Mouse (Mus musculus) kidney, adult 2 months (tissue): ENCODE measurements around the gene Armc7. TPM values are rescaled to one million over a fixed set of nuclear protein-coding genes. Genes with fewer than 3 reads are reported as not detected.

ENCODE experiments used
- DNase-seq: peaks from one replicate; pipeline ENCODE4 v3.0.0; 2021
- H3K27ac ChIP-seq: fragments of 200-500 bp; 2 replicates; pipeline ENCODE4 v1.5.1; 2012; ENCODE audit warnings: low read depth, low read length, control low read depth, inconsistent platforms; ENCODE audit not compliant: insufficient read depth
- H3K27me3 ChIP-seq: fragments of 200-500 bp; replicated peaks from 2 replicates; pipeline ENCODE4 v1.6.1; 2012; ENCODE audit warnings: mild to moderate bottlenecking, moderate library complexity, low read length, inconsistent platforms; ENCODE audit not compliant: control insufficient read depth, insufficient read depth
- H3K36me3 ChIP-seq: fragments of 200-500 bp; 2 replicates; pipeline ENCODE4 v1.6.1; 2012; ENCODE audit warnings: mild to moderate bottlenecking, moderate library complexity, low read length, inconsistent platforms; ENCODE audit not compliant: control insufficient read depth, insufficient read depth
- H3K4me1 ChIP-seq: fragments of 200-500 bp; 2 replicates; pipeline ENCODE4 v1.6.1; 2011; ENCODE audit warnings: low read length; ENCODE audit not compliant: control insufficient read depth, insufficient read depth
- H3K4me3 ChIP-seq: fragments of 200-500 bp; 2 replicates; pipeline ENCODE4 v1.5.1; 2011; ENCODE audit warnings: mild to moderate bottlenecking, low read depth, low read length, control low read depth; ENCODE audit not compliant: insufficient read depth
- CTCF ChIP-seq: fragments of 200-500 bp; conservative IDR thresholded peaks from 2 replicates; pipeline ENCODE4 v1.5.1; 2011; ENCODE audit warnings: low read depth, mild to moderate bottlenecking, control low read depth, low read length, moderate library complexity, mixed read lengths; ENCODE audit not compliant: insufficient read depth, insufficient read length
- POLR2A ChIP-seq: fragments of 200-500 bp; IDR thresholded peaks from one replicate; pipeline ENCODE4 v1.6.1; 2011; ENCODE audit warnings: low read depth, low read length, control low read depth
- WGBS: fragments of 180-500 bp; shearing (Covaris S2); methylation state at CpG from one replicate; pipeline ENCODE4 v1.1.7; 2018; 5-methylcytosine and 5-hydroxymethylcytosine counted together
- polyA plus RNA-seq: library from polyadenylated mRNA; depleted of rRNA; stranded (reverse); fragments of >200 nt; gene quantifications from 2 replicates; pipeline ENCODE4 v1.2.3, GENCODE M21; 2012

Armc7 gene
- polyA plus RNA-seq, 1 experiment, result 7.3 TPM

GRCm38 (mm10) chr11:115510507-115510888, 35.0 kb downstream of the Armc7 start:
- Histone ChIP-seq H3K4me1 (peaks cover 3% of the 10 kb centered on the region), H3K4me3 (no peak overlapping the region), H3K27me3 (no peaks in the 10 kb centered on the region), H3K27ac (no peak overlapping the region), H3K36me3 (no peaks in the 10 kb centered on the region)
- no peak for DNase-seq
- WGBS, result 90% methylated on average over 5 of the region's 5 CpGs
- TF ChIP-seq POLR2A (no peak), CTCF (no peak)

GRCm38 (mm10) chr11:115511121-115511520, 35.7 kb downstream of the Armc7 start:
- 100% methylated on average over 2 of the region's 2 CpGs for WGBS
- no peaks in the 10 kb centered on the region for H3K36me3 ChIP-seq
- no peak overlapping the region for H3K27ac ChIP-seq
- H3K4me1 ChIP-seq, result peaks cover 3% of the 10 kb centered on the region
- DNase-seq, result no peak
- TF ChIP-seq CTCF (no peak), POLR2A (no peak)
- no peaks in the 10 kb centered on the region for H3K27me3 ChIP-seq
- no peak overlapping the region for H3K4me3 ChIP-seq

GRCm38 (mm10) chr11:115512004-115512403, 36.5 kb downstream of the Armc7 start:
- no peaks in the 10 kb centered on the region for H3K27me3 ChIP-seq
- H3K4me3 ChIP-seq, result no peak overlapping the region
- H3K27ac ChIP-seq, result no peak overlapping the region
- TF ChIP-seq POLR2A, result no peak
- no peak for TF ChIP-seq CTCF
- H3K4me1 ChIP-seq, result peaks cover 3% of the 10 kb centered on the region
- 46% methylated on average over 3 of the region's 3 CpGs for WGBS
- no peaks in the 10 kb centered on the region for H3K36me3 ChIP-seq
- no peak for DNase-seq

GRCm38 (mm10) chr11:115512407-115513183, 37.1 kb downstream of the Armc7 start:
- TF ChIP-seq CTCF (no peak), POLR2A (no peak)
- WGBS, result 30% methylated on average over 8 of the region's 8 CpGs
- peak; percentile 24 for DNase-seq

GRCm38 (mm10) chr11:115513271-115514237, 38.1 kb downstream of the Armc7 start:
- Histone ChIP-seq H3K27ac (0 out of 2 replicates have a peak overlapping the region, but pooled peaks have one; percentile 24), H3K36me3 (no peaks in the 10 kb centered on the region), H3K4me1 (peaks cover 3% of the 10 kb centered on the region), H3K27me3 (no peaks in the 10 kb centered on the region), H3K4me3 (peak overlapping the region; percentile 84)
- under 1% methylated on average over 57 of the region's 57 CpGs for WGBS
- peak; percentile 42 for DNase-seq
- TF ChIP-seq POLR2A, result no peak

More at GRCm38 (mm10) chr11:115512407-115513183, 37.1 kb downstream of the Armc7 start:
- Histone ChIP-seq H3K4me3 (peak overlapping the region; percentile 84), H3K27ac (no peak overlapping the region), H3K27me3 (no peaks in the 10 kb centered on the region), H3K4me1 (peaks cover 3% of the 10 kb centered on the region), H3K36me3 (no peaks in the 10 kb centered on the region)

GRCm38 (mm10) chr11:115514238-115514663, 38.8 kb downstream of the Armc7 start, which contains the start of gene Jpt1:
Jpt1 (minus strand) TSS chr11:115514387.
- DNase-seq, result peak; percentile 99
- WGBS, result under 1% methylated on average over 24 of the region's 24 CpGs
- no peaks in the 10 kb centered on the region for H3K36me3 ChIP-seq
- peaks cover 3% of the 10 kb centered on the region for H3K4me1 ChIP-seq
- H3K27ac ChIP-seq, result 0 out of 2 replicates have a peak within 1 kb of the TSS, but pooled peaks have one; percentile 24
- no peaks in the 10 kb centered on the region for H3K27me3 ChIP-seq
- peak within 1 kb of the TSS; percentile 84 for H3K4me3 ChIP-seq
- TF ChIP-seq CTCF, result no peak
- peak; percentile 99 for TF ChIP-seq POLR2A
